Mouse (Mus musculus) cortical plate, adult 2 months (tissue): Measurements from ENCODE around the gene Sval3. TPM values are rescaled to one million over a fixed set of nuclear protein-coding genes. Genes with fewer than 3 reads are reported as not detected.

Experiments used
- H3K27ac ChIP-seq: fragments of 200-500 bp; 2 replicates; pipeline ENCODE4 v1.5.1; 2012; ENCODE audit warnings: low read length, control low read depth, inconsistent platforms; ENCODE audit not compliant: insufficient read depth
- H3K4me1 ChIP-seq: fragments of 200-500 bp; 2 replicates; pipeline ENCODE4 v1.6.1; 2011; ENCODE audit warnings: low read length; ENCODE audit not compliant: control insufficient read depth, insufficient read depth
- H3K4me3 ChIP-seq: fragments of 200-500 bp; 2 replicates; pipeline ENCODE4 v1.5.1; 2011; ENCODE audit warnings: mild to moderate bottlenecking, low read length, control low read depth; ENCODE audit not compliant: insufficient read depth
- CTCF ChIP-seq: fragments of 200-500 bp; IDR thresholded peaks from 2 replicates; pipeline ENCODE4 v1.5.1; 2011; ENCODE audit warnings: mild to moderate bottlenecking, control low read depth, low read length; ENCODE audit not compliant: insufficient read depth; ENCODE audit errors: extremely low read depth
- POLR2A ChIP-seq: fragments of 200-500 bp; IDR thresholded peaks from 2 replicates; pipeline ENCODE4 v1.6.1; 2011; ENCODE audit warnings: mild to moderate bottlenecking, low read length, control low read depth; ENCODE audit not compliant: insufficient read depth; ENCODE audit errors: extremely low read depth
- polyA plus RNA-seq: library from polyadenylated mRNA; depleted of rRNA; stranded (reverse); fragments of >200 nt; gene quantifications from 2 replicates; pipeline ENCODE4 v1.2.3, GENCODE M21; 2012; rRNA removed

Gene Sval3
- polyA plus RNA-seq: not detected in 2 replicates

GRCm38 (mm10) chr6:41967840-41968239 is at the start of gene Sval3:
Gene Sval3, plus strand, starts transcription at chr6:41968140.
- no peak for TF ChIP-seq POLR2A
- TF ChIP-seq CTCF: no peak
- Histone ChIP-seq H3K4me1 (no peaks in the 10 kb centered on the region), H3K4me3 (no peak within 1 kb of the TSS), H3K27ac (no peak within 1 kb of the TSS)

DNA sequence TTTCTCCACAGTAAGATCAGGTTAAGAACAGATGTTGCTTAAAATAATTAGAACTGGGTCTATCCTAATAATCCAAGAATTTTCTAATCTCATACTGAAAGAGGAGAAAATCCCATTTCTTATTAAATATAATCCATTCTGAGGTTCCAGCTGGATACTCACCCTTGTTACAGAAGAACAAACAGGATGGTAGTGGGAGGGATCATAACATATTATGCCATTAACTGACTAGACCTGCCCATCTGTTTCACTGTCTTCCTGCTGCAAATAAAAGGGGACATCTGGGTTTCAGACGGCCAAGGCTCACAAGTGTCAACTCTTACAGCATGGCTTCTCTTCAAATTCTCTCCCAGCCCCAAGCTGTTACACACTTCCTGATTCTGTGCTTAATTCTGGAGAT is 16.6 kb upstream of the Sval3 start, which contains the start of gene Sval1:
Sval1 (plus strand) TSS at position 301 of the 400 bp plus-strand sequence.
- H3K4me1 ChIP-seq: no peaks in the 10 kb centered on the region
- H3K27ac ChIP-seq: no peak within 1 kb of the TSS
- no peak within 1 kb of the TSS for H3K4me3 ChIP-seq
- no peak for TF ChIP-seq POLR2A
- TF ChIP-seq CTCF: no peak

Other genes with a start within 250 kb of the Sval3 start
- gene Olfr459, start 193.0 kb upstream of the Sval3 start, polyA plus RNA-seq: not detected in 2 replicates
- not detected in 2 replicates for gene Pip, start 120.6 kb upstream of the Sval3 start, polyA plus RNA-seq
- not detected in 2 replicates for gene Sval2, start 115.2 kb upstream of the Sval3 start, polyA plus RNA-seq
- not detected in 2 replicates for gene Sval1, start 16.5 kb upstream of the Sval3 start, polyA plus RNA-seq
- gene Sva, start 70.3 kb downstream of the Sval3 start, polyA plus RNA-seq: not detected in 2 replicates
- not detected in 2 replicates for gene Tas2r139, start 172.8 kb downstream of the Sval3 start, polyA plus RNA-seq
- not detected in 2 replicates for gene Tas2r144, start 247.2 kb downstream of the Sval3 start, polyA plus RNA-seq